Comparison of ENCODE assay signal across 1 mouse cellular context in the genomic region with DNA sequence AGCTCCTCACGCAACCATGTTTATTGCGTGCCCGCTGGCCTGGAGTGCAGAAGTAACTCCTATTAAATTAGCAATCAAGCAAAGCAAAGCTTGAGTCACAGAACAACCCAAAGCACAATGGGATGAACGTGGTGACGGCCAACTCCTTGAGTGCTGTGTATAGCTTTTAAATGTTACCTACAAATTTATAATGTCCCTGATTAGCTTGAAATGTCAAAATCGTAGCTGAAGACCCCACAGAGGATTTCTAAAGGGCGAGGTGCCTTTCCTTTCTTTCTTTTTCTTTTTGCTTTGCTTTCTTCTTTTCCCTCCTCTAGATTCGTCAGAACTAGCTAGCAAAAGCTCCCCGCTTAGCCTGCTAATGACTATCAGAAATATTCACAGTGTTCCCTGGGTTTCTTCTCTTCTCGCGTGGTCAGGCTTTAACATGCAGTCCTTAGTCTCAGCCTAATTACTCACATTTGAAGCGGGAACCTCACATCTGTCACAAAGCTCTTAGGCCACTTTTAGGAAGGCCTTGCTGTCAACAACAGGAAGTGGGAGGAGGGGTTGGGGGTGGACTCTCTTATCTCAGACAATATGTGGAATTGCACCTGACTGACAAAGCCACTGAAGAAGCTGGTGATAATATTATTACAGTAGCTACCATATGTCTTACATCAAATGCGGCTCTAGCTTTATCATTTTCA.
TF ChIP-seq lines count a peak whose summit lies in the region.

No protein-coding gene starts in this region.

TF ChIP-seq in CH12.LX, 34 proteins besides CTCF, POLR2A, EP300 and RAD21 (continued from another document):
- TF ChIP-seq ELF1 (IDR thresholded peaks at IDR 0.05; ENCODE audit: low read depth, low read length) (peak; percentile 89), MAX (IDR thresholded peaks at IDR 0.05; ENCODE audit: low read length) (peak; percentile 84), MAZ (IDR thresholded peaks at IDR 0.05; ENCODE audit: low read depth, low read length) (peak; percentile 49; the same call in 1 of the 2 replicates), UBTF (IDR thresholded peaks at IDR 0.05; ENCODE audit: low read depth, low read length) (no peak), KAT2A (IDR thresholded peaks at IDR 0.05; ENCODE audit: insufficient replicate concordance, low read length) (0 out of 2 replicates have a peak, but pooled peaks have one; percentile 55), ETS1 (conservative IDR thresholded peaks at IDR 0.05; ENCODE audit: low read depth, low read length) (peak; percentile 80), TCF12 (IDR thresholded peaks at IDR 0.05; ENCODE audit: low read depth, low read length) (peak; percentile 86), E2F4 (IDR thresholded peaks at IDR 0.05; ENCODE audit: insufficient replicate concordance, low read depth, low read length) (peak; percentile 84; the same call in 1 of the 2 replicates), MAFK (IDR thresholded peaks at IDR 0.05; ENCODE audit: insufficient replicate concordance, low read length) (peak; percentile 4; the same call in 1 of the 2 replicates), USF2 (conservative IDR thresholded peaks at IDR 0.05; ENCODE audit: low read depth, low read length) (no peak), TBP (conservative IDR thresholded peaks at IDR 0.05; ENCODE audit: low read depth, low read length) (peak; percentile 91), BHLHE40 (IDR thresholded peaks at IDR 0.05; ENCODE audit: low read depth, low read length) (peak; percentile 84), SIN3A (IDR thresholded peaks at IDR 0.05; ENCODE audit: low read length) (peak; percentile 65; the same call in 1 of the 2 replicates), CHD2 (IDR thresholded peaks at IDR 0.05; ENCODE audit: low read length) (peak; percentile 98)
